In genomic region chr1:87312681-87313080, GRCm38 (mm10) we compare ENCODE assay signal across 27 mouse cellular contexts. TPM values are rescaled to one million over a fixed set of nuclear protein-coding genes. Genes with fewer than 3 reads are reported as not detected.
"Had no signal": no experiment of that assay in that cellular context is flagged by ENCODE, and none has a peak within 500 bp of the region (broad histone marks: within the 10 kb centered on the region; RNA-seq: fewer than 3 reads in every experiment).

No protein-coding gene starts in this region.

- H3K4me2 ChIP-seq: heart, embryonic 12.5 days; hindbrain, embryonic 13.5 days; hindbrain, embryonic 15.5 days; kidney, embryonic 15.5 days; limb, embryonic 13.5 days; limb, embryonic 15.5 days; liver, embryonic 12.5 days had no signal

- H3K9me3 ChIP-seq: heart, embryonic 10.5 days; heart, embryonic 12.5 days; hindbrain, embryonic 13.5 days; hindbrain, embryonic 15.5 days; kidney, embryonic 15.5 days; limb, embryonic 13.5 days; limb, embryonic 15.5 days; liver, embryonic 12.5 days had no signal

- DNase-seq: gastrocnemius, adult 2 months; gastrocnemius, postnatal 10 days; gastrocnemius, postnatal 25 days; heart, adult 18-20 months; heart, postnatal 10 days; heart, postnatal 36 days; kidney, adult 11 months; kidney, adult 2 months; kidney, adult 9 months; kidney, postnatal 14 days; kidney, postnatal 36 days; layer of hippocampus, adult 9-11 months; layer of hippocampus, postnatal 36 days; left cerebral cortex, postnatal 4 days had no signal

- ATAC-seq: hindbrain, postnatal 0 days; intestine, embryonic 16.5 days; liver, embryonic 12.5 days had no signal

- H3K27ac ChIP-seq: gastrocnemius, adult 2 months; heart, embryonic 10.5 days; hindbrain, embryonic 13.5 days; hindbrain, embryonic 15.5 days; hindbrain, postnatal 0 days; kidney, embryonic 15.5 days; kidney, postnatal 0 days; limb, embryonic 13.5 days; limb, embryonic 15.5 days; liver, embryonic 12.5 days; liver, embryonic 14.5 days had no signal

- H3K9ac ChIP-seq: heart, embryonic 12.5 days; hindbrain, embryonic 13.5 days; hindbrain, embryonic 15.5 days; kidney, embryonic 15.5 days; limb, embryonic 13.5 days; limb, embryonic 15.5 days; liver, embryonic 12.5 days; liver, embryonic 14.5 days had no signal

- H3K4me3 ChIP-seq: gastrocnemius, adult 2 months; heart, embryonic 10.5 days; heart, embryonic 12.5 days; hindbrain, embryonic 13.5 days; hindbrain, embryonic 15.5 days; kidney, embryonic 15.5 days; limb, embryonic 13.5 days; limb, embryonic 15.5 days; liver, embryonic 12.5 days had no signal

- H3K4me1 ChIP-seq: heart, embryonic 12.5 days; hindbrain, embryonic 13.5 days; hindbrain, embryonic 15.5 days; limb, embryonic 13.5 days; limb, embryonic 15.5 days; liver, embryonic 12.5 days had no signal

- H3K27me3 ChIP-seq: heart, embryonic 12.5 days; hindbrain, embryonic 13.5 days; hindbrain, embryonic 15.5 days; kidney, embryonic 15.5 days; limb, embryonic 13.5 days; limb, embryonic 15.5 days; liver, embryonic 12.5 days had no signal

- H3K36me3 ChIP-seq: heart, embryonic 10.5 days; heart, embryonic 12.5 days; hindbrain, embryonic 13.5 days; hindbrain, embryonic 15.5 days; kidney, embryonic 15.5 days; limb, embryonic 13.5 days; limb, embryonic 15.5 days; liver, embryonic 12.5 days had no signal

RNA-seq across cellular contexts. Expression of gene Efhd1, which starts 48.5 kb away (rescaled TPM):
- polyA plus RNA-seq: heart, embryonic 14.5 days; liver, embryonic 12.5 days; liver, embryonic 14.5 days had no signal
